Mouse (Mus musculus) ES-E14 (cell line): ENCODE measurements around the gene Cdk2ap1. TPM values are rescaled to one million over a fixed set of nuclear protein-coding genes. Genes with fewer than 3 reads are reported as not detected.

ENCODE experiments used
- DNase-seq: peaks from one replicate; pipeline ENCODE4 v3.0.0-alpha.2; 2013; ENCODE audit warnings: low read depth, low spot score
- H3K27ac ChIP-seq: 2 replicates; pipeline ENCODE4 v1.5.1; 2012; ENCODE audit warnings: low read depth, mild to moderate bottlenecking, low read length, moderate library complexity, mixed read lengths; ENCODE audit not compliant: poor library complexity, insufficient read depth, severe bottlenecking
- H3K36me3 ChIP-seq: 2 replicates; pipeline ENCODE4 v1.6.1; 2012; ENCODE audit warnings: mild to moderate bottlenecking, low read length, moderate library complexity, mixed read lengths; ENCODE audit not compliant: control insufficient read depth, poor library complexity, insufficient read depth, severe bottlenecking
- H3K4me1 ChIP-seq, 2 experiments: fragments of 150-350 bp in 1 of 2; sonication (generic) in 1 of 2; 2 replicates each; pipeline ENCODE4 v1.6.1; 2012; ENCODE audit warnings: low read length in 2 of 2, mild to moderate bottlenecking in 1 of 2, mixed read lengths in 1 of 2; ENCODE audit not compliant: control insufficient read depth in 2 of 2, insufficient read depth in 2 of 2, poor library complexity in 1 of 2
- H3K4me3 ChIP-seq, 2 experiments: fragments of 150-350 bp in 1 of 2; sonication (generic) in 1 of 2; 2 replicates each; pipeline ENCODE4 v1.5.1; 2012; ENCODE audit warnings: low read length in 2 of 2, low read depth in 1 of 2, mild to moderate bottlenecking in 1 of 2, mixed read lengths in 1 of 2; ENCODE audit not compliant: insufficient read depth in 1 of 2, poor library complexity in 1 of 2, severe bottlenecking in 1 of 2
- H3K9ac ChIP-seq: 2 replicates; pipeline ENCODE4 v1.6.1; 2012; ENCODE audit warnings: low read depth, mild to moderate bottlenecking, low read length, mixed read lengths; ENCODE audit not compliant: poor library complexity, insufficient read depth, severe bottlenecking
- H3K9me3 ChIP-seq: fragments of 150-350 bp; sonication (generic); 2 replicates; pipeline ENCODE4 v1.6.1; 2012; ENCODE audit warnings: low read depth, mild to moderate bottlenecking, low read length; ENCODE audit not compliant: control insufficient read depth, insufficient read depth
- CHD2 ChIP-seq: IDR thresholded peaks from 2 replicates; pipeline ENCODE4 v1.6.1; 2014; ENCODE audit warnings: mild to moderate bottlenecking, low read depth, low read length, inconsistent platforms
- HCFC1 ChIP-seq: IDR thresholded peaks from 2 replicates; pipeline ENCODE4 v1.6.1; 2012; ENCODE audit warnings: low read length, inconsistent platforms, borderline replicate concordance; ENCODE audit not compliant: insufficient read depth
- MAFK ChIP-seq: IDR thresholded peaks from 2 replicates; pipeline ENCODE4 v1.6.1; 2014; ENCODE audit warnings: mild to moderate bottlenecking, low read depth, low read length, inconsistent platforms; ENCODE audit not compliant: insufficient read depth
- ZC3H11A ChIP-seq: IDR thresholded peaks from 2 replicates; pipeline ENCODE4 v1.6.1; 2012; ENCODE audit warnings: low read depth, mild to moderate bottlenecking, inconsistent platforms, low read length, borderline replicate concordance
- ZNF384 ChIP-seq: IDR thresholded peaks from 2 replicates; pipeline ENCODE4 v1.6.1; 2012; ENCODE audit warnings: low read depth, low read length, inconsistent platforms
- in situ Hi-C, 2 experiments: fragments of 600-800 bp; cut with MboI; formaldehyde crosslinking; loops; one replicate each; pipeline ENCODE4 v1.15.1; 2025; ENCODE audit warnings: low sequenced_read_pairs in 2 of 2, inconsistent platforms in 1 of 2; ENCODE audit not compliant: unreplicated experiment in 2 of 2
- total RNA-seq: library from RNA; depleted of rRNA; stranded (reverse); fragments of 300-350 nt; gene quantifications from 2 replicates; pipeline ENCODE4 v1.2.3, GENCODE M21; 2012

Cdk2ap1 gene
- total RNA-seq, 1 experiment: 146 TPM

DNA sequence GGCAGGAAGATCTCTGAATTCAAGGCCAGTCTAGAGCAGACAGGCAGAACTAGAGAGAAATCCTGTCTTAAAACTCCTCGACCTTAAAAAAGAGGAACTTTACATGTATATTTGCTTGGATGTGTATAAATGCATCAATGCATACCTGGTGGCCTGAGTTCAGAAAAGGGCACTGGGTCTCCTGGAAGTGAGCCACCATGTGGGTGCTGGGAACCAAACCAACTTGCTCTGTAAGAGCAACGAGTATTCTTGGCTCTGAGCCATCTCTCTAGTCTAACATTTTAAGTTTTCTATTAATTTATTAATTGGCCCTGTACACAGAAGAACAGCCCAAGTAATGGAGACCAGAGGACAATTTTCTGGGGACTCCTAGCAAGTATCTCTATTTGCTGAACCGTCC, 3.8 kb upstream of the Cdk2ap1 start:
- no peak for TF ChIP-seq ZNF384
- TF ChIP-seq ZC3H11A: no peak
- TF ChIP-seq MAFK: no peak
- no peak for TF ChIP-seq CHD2
- TF ChIP-seq HCFC1: no peak
- Histone ChIP-seq H3K9me3 (no peaks in the 10 kb centered on the region), H3K27ac (no peak overlapping the region), H3K4me1 (0 out of 4 replicates have a peak, but pooled peaks cover 0 to 2% of the 10 kb centered on the region in 2 experiments), H3K36me3 (peaks cover 20% of the 10 kb centered on the region), H3K4me3 (no peak overlapping the region), H3K9ac (no peak overlapping the region)
- in situ Hi-C loops: no loop called here
- DNase-seq: no peak

- Histone ChIP-seq H3K36me3 (peaks cover 15% of the 10 kb centered on the region), H3K9me3 (no peaks in the 10 kb centered on the region), H3K4me1 (0 out of 4 replicates have a peak, but pooled peaks cover 0 to 2% of the 10 kb centered on the region in 2 experiments), H3K4me3 (no peak overlapping the region), H3K27ac (no peak overlapping the region), H3K9ac (no peak overlapping the region)
- TF ChIP-seq HCFC1 (no peak), MAFK (no peak), CHD2 (no peak), ZNF384 (no peak), ZC3H11A (no peak)
- in situ Hi-C loops: no loop called here
- DNase-seq: no peak
These were observed 2.9 kb upstream of the Cdk2ap1 start for GRCm38 (mm10) chr5:124365754-124366153.

GRCm38 (mm10) chr5:124364173-124364918, 1.5 kb upstream of the Cdk2ap1 start:
- in situ Hi-C loops: no loop called here
- Histone ChIP-seq H3K4me3 (no peak overlapping the region), H3K9me3 (no peaks in the 10 kb centered on the region), H3K36me3 (peaks cover 6% of the 10 kb centered on the region), H3K9ac (no peak overlapping the region), H3K4me1 (0 out of 4 replicates have a peak, but pooled peaks cover 0 to 2% of the 10 kb centered on the region in 2 experiments), H3K27ac (no peak overlapping the region)
- DNase-seq: no peak
- no peak for TF ChIP-seq MAFK
- TF ChIP-seq CHD2: no peak
- no peak for TF ChIP-seq ZNF384
- TF ChIP-seq HCFC1: no peak
- no peak for TF ChIP-seq ZC3H11A

DNA sequence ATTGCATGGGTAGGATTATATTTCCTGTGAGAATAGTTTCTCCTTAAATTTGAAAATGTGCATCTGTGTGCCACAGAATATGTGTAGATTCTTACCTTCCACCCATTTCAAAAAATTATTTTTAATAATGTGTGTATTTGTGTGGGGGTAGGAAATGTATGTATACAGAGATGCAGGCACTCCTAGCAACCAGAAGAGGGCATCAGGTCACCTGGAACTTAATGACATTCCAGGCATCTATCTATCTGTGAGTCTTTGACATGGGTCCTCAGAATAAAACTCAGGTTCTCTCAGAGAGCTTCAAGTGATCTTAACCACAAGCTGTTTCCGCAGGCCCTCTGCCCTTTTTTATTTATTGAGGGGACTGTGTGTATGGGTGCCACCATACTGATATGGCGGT, 3.2 kb downstream of the Cdk2ap1 start:
- DNase-seq: no peak
- no peak overlapping the region for H3K4me3 ChIP-seq
- peaks cover 3 to 7% of the 10 kb centered on the region in 2 experiments; a peak in 2 of 4 replicates for H3K4me1 ChIP-seq
- TF ChIP-seq ZC3H11A: no peak
- TF ChIP-seq ZNF384: no peak
- TF ChIP-seq CHD2: no peak
- no peak for TF ChIP-seq MAFK
- TF ChIP-seq HCFC1: no peak
- no peaks in the 10 kb centered on the region for H3K9me3 ChIP-seq
- in situ Hi-C loops: no loop called here
- no peak overlapping the region for H3K27ac ChIP-seq
- no peaks in the 10 kb centered on the region for H3K36me3 ChIP-seq
- no peak overlapping the region for H3K9ac ChIP-seq
